Mouse (Mus musculus) lung, embryonic 15.5 days (tissue): ENCODE measurements at regions not wholly inside any gene's neighbourhood (a gene's known extent, or its start where the extent isn't known, plus 50 kb on each side); places are given as distances from the start of the nearest gene placed in this dataset.
A peak's percentile ranks its signal among the peaks of the same experiment; 100 is the strongest.

ENCODE experiments used
- ATAC-seq: fragments of 200-750 bp; cut with Nextera tagmentation; 2 replicates; pipeline ENCODE4 v1.8.0; 2017; ENCODE audit warnings: moderate number of reproducible peaks, borderline replicate concordance; ENCODE audit not compliant: low FRiP score, low TSS enrichment; ENCODE audit errors: extremely low read depth
- H3K27ac ChIP-seq: fragments of 300-500 bp; sonication (generic); 2 replicates; pipeline ENCODE4 v1.5.1; 2015; ENCODE audit warnings: moderate library complexity, mild to moderate bottlenecking, inconsistent platforms
- H3K27me3 ChIP-seq: fragments of 300-500 bp; sonication (generic); 2 replicates; pipeline ENCODE4 v1.6.1; 2015; ENCODE audit warnings: inconsistent platforms
- H3K36me3 ChIP-seq: fragments of 300-500 bp; sonication (generic); 2 replicates; pipeline ENCODE4 v1.6.1; 2015; ENCODE audit warnings: inconsistent platforms
- H3K4me1 ChIP-seq: fragments of 300-500 bp; sonication (generic); 2 replicates; pipeline ENCODE4 v1.6.1; 2015; ENCODE audit warnings: inconsistent platforms
- H3K4me2 ChIP-seq: fragments of 300-500 bp; sonication (generic); 2 replicates; pipeline ENCODE4 v1.6.1; 2015; ENCODE audit warnings: inconsistent platforms, mild to moderate bottlenecking, moderate library complexity
- H3K4me3 ChIP-seq: fragments of 300-500 bp; sonication (generic); 2 replicates; pipeline ENCODE4 v1.5.1; 2015; ENCODE audit warnings: mild to moderate bottlenecking, inconsistent platforms
- H3K9ac ChIP-seq: fragments of 300-500 bp; sonication (generic); 2 replicates; pipeline ENCODE4 v1.6.1; 2015; ENCODE audit warnings: inconsistent platforms
- H3K9me3 ChIP-seq: fragments of 300-500 bp; sonication (generic); 2 replicates; pipeline ENCODE4 v1.6.1; 2016; ENCODE audit warnings: inconsistent platforms
- WGBS: fragments of 180-500 bp; shearing (Covaris S2); methylation state at CpG from one replicate; pipeline ENCODE4 v1.1.7; 2015; 5-methylcytosine and 5-hydroxymethylcytosine counted together

- ATAC-seq = no peak
- Histone ChIP-seq H3K36me3 (no peaks in the 10 kb centered on the region), H3K4me1 (peaks cover 15% of the 10 kb centered on the region), H3K9ac (no peak overlapping the region), H3K27ac (no peak overlapping the region), H3K4me3 (no peak overlapping the region), H3K27me3 (peaks cover 44% of the 10 kb centered on the region), H3K4me2 (no peak overlapping the region), H3K9me3 (no peaks in the 10 kb centered on the region)
- 71% methylated on average over 6 of the region's 6 CpGs for WGBS
Measured at GRCm38 (mm10) chr11:117596201-117596600, 57.9 kb upstream of the Tnrc6c start.

GRCm38 (mm10) chr11:117597754-117598153 lies 56.3 kb upstream of the Tnrc6c start:
- Histone ChIP-seq H3K9me3 (no peaks in the 10 kb centered on the region), H3K27me3 (peaks cover 58% of the 10 kb centered on the region), H3K4me3 (no peak overlapping the region), H3K4me2 (no peak overlapping the region), H3K27ac (no peak overlapping the region), H3K9ac (no peak overlapping the region), H3K4me1 (peaks cover 15% of the 10 kb centered on the region), H3K36me3 (no peaks in the 10 kb centered on the region)
- WGBS = 37% methylated on average over 5 of the region's 5 CpGs
- no peak for ATAC-seq

- ATAC-seq = no peak
- Histone ChIP-seq H3K27me3 (peaks cover 58% of the 10 kb centered on the region), H3K9me3 (no peaks in the 10 kb centered on the region), H3K4me2 (no peak overlapping the region), H3K36me3 (no peaks in the 10 kb centered on the region), H3K4me1 (peaks cover 15% of the 10 kb centered on the region), H3K27ac (no peak overlapping the region), H3K9ac (no peak overlapping the region), H3K4me3 (peak overlapping the region; percentile 43; the same call in 1 of the 2 replicates)
- WGBS = 6% methylated on average over 6 of the region's 6 CpGs
Measured at GRCm38 (mm10) chr11:117598170-117598583, 55.9 kb upstream of the Tnrc6c start.

GRCm38 (mm10) chr11:117598610-117599009 lies 55.5 kb upstream of the Tnrc6c start:
- peak overlapping the region; percentile 47; the same call in 1 of the 2 replicates for H3K9ac ChIP-seq
- H3K9me3 ChIP-seq = no peaks in the 10 kb centered on the region
- peaks cover 59% of the 10 kb centered on the region for H3K27me3 ChIP-seq
- H3K4me3 ChIP-seq = peak overlapping the region; percentile 43
- ATAC-seq = no peak; the same call in 1 of the 2 replicates
- peak overlapping the region; percentile 66 for H3K4me2 ChIP-seq
- no peaks in the 10 kb centered on the region for H3K36me3 ChIP-seq
- no peak overlapping the region for H3K27ac ChIP-seq
- H3K4me1 ChIP-seq = peaks cover 15% of the 10 kb centered on the region
- 3% methylated on average over 9 of the region's 9 CpGs for WGBS

GRCm38 (mm10) chr11:117599049-117599787 lies 54.9 kb upstream of the Tnrc6c start:
- Histone ChIP-seq H3K27me3 (peaks cover 63% of the 10 kb centered on the region), H3K27ac (no peak overlapping the region), H3K36me3 (no peaks in the 10 kb centered on the region), H3K9me3 (no peaks in the 10 kb centered on the region), H3K9ac (peak overlapping the region; percentile 47), H3K4me2 (peak overlapping the region; percentile 66), H3K4me1 (peaks cover 15% of the 10 kb centered on the region), H3K4me3 (peak overlapping the region; percentile 43)
- no peak for ATAC-seq
- 4% methylated on average over 16 of the region's 16 CpGs for WGBS

- 12% methylated on average over 14 of the region's 14 CpGs for WGBS
- H3K27ac ChIP-seq = no peak overlapping the region
- H3K9me3 ChIP-seq = no peaks in the 10 kb centered on the region
- H3K9ac ChIP-seq = no peak overlapping the region
- H3K4me3 ChIP-seq = peak overlapping the region; percentile 43
- no peak for ATAC-seq
- H3K27me3 ChIP-seq = peaks cover 63% of the 10 kb centered on the region
- no peaks in the 10 kb centered on the region for H3K36me3 ChIP-seq
- H3K4me2 ChIP-seq = peak overlapping the region; percentile 66
- H3K4me1 ChIP-seq = peaks cover 15% of the 10 kb centered on the region
Measured at GRCm38 (mm10) chr11:117599788-117600263, 54.3 kb upstream of the Tnrc6c start.

GRCm38 (mm10) chr11:117601147-117601546 lies 52.9 kb upstream of the Tnrc6c start:
- H3K9me3 ChIP-seq = no peaks in the 10 kb centered on the region
- H3K27me3 ChIP-seq = peaks cover 63% of the 10 kb centered on the region
- H3K36me3 ChIP-seq = no peaks in the 10 kb centered on the region
- 9% methylated on average over 5 of the region's 5 CpGs for WGBS
- ATAC-seq = no peak
- peaks cover 20% of the 10 kb centered on the region for H3K4me1 ChIP-seq
- no peak overlapping the region for H3K9ac ChIP-seq
- no peak overlapping the region for H3K4me3 ChIP-seq
- H3K27ac ChIP-seq = no peak overlapping the region
- H3K4me2 ChIP-seq = no peak overlapping the region

GRCm38 (mm10) chr11:117604019-117604418 lies 50.1 kb upstream of the Tnrc6c start:
- no peaks in the 10 kb centered on the region for H3K9me3 ChIP-seq
- WGBS = 20% methylated on average over 2 of the region's 2 CpGs
- peaks cover 44% of the 10 kb centered on the region for H3K27me3 ChIP-seq
- ATAC-seq = no peak
- H3K36me3 ChIP-seq = no peaks in the 10 kb centered on the region
- H3K27ac ChIP-seq = no peak overlapping the region
- H3K9ac ChIP-seq = no peak overlapping the region
- H3K4me3 ChIP-seq = no peak overlapping the region
- H3K4me2 ChIP-seq = no peak overlapping the region
- peaks cover 20% of the 10 kb centered on the region for H3K4me1 ChIP-seq
